Comparison of ENCODE assay signal across 20 mouse cellular contexts in the genomic region with DNA sequence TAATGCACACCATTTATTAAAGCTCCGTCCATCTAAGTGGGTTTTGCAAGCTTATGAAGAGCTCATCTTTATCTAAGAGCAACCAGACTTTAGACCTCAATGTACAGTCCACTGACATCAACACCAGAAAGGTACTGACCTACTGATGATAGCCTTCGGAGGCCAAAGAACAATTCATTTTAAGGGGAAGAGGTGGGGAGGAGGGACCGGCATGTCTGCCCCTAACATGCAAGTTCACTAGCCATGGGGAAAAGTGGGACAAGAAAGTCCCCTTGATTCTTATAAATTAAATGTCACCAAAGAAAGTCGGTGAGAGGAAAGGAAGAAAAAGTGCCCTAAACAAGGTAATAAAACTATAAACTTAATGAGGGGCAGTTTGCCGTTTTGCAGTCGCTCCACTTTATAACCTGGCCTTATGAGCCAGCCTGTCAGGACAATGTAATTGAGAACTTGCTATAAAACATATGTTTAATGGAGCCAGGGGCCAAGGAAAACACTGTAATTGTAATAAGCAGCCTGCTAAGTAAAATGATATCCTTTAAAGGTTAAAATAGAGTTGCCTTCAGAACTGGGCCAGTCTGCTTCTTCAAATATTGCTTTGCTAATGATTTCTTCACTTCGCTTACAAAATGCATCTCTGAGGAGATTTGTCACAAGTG.
DNase-seq lines count a peak whose midpoint lies in the region; ATAC-seq and TF ChIP-seq lines count a peak whose summit lies in the region.
"Had no signal": no experiment of that assay in that cellular context is flagged by ENCODE, and none has a peak within 500 bp of the region (broad histone marks: within the 10 kb centered on the region; RNA-seq: fewer than 3 reads in every experiment).

No protein-coding gene starts in this region.

- H3K4me3 ChIP-seq in kidney, embryonic 16.5 days (ENCODE audit: low read length) = no peak overlapping the region
- H3K4me3 ChIP-seq in midbrain, embryonic 13.5 days (replicated peaks) = no peak overlapping the region
- no peak overlapping the region for H3K4me3 ChIP-seq in midbrain, postnatal 0 days (ENCODE audit: low read depth, low read length)
- no peak overlapping the region for H3K4me3 ChIP-seq in limb, embryonic 12.5 days (replicated peaks)
- H3K4me3 ChIP-seq: embryonic facial prominence, embryonic 15.5 days; erythroblast, embryonic 14.5 days; forebrain, embryonic 10.5 days; heart, embryonic 13.5 days; hindbrain, embryonic 15.5 days had no signal

- H3K36me3 ChIP-seq in kidney, embryonic 16.5 days (ENCODE audit: insufficient read depth, low read length) = no peaks in the 10 kb centered on the region
- H3K36me3 ChIP-seq in midbrain, embryonic 13.5 days = no peaks in the 10 kb centered on the region
- H3K36me3 ChIP-seq in midbrain, postnatal 0 days (ENCODE audit: insufficient read depth, low read length) = no peaks in the 10 kb centered on the region
- no peaks in the 10 kb centered on the region for H3K36me3 ChIP-seq in limb, embryonic 12.5 days
- H3K36me3 ChIP-seq: embryonic facial prominence, embryonic 15.5 days; forebrain, embryonic 10.5 days; heart, embryonic 13.5 days; hindbrain, embryonic 15.5 days had no signal

- H3K9ac ChIP-seq in kidney, embryonic 16.5 days (replicated peaks; ENCODE audit: low read length) = no peak overlapping the region
- H3K9ac ChIP-seq in midbrain, embryonic 13.5 days (replicated peaks) = no peak overlapping the region
- H3K9ac ChIP-seq in midbrain, postnatal 0 days (replicated peaks; ENCODE audit: low read length, poor library complexity, severe bottlenecking) = no peak overlapping the region
- H3K9ac ChIP-seq in limb, embryonic 12.5 days (replicated peaks) = no peak overlapping the region
- H3K9ac ChIP-seq: embryonic facial prominence, embryonic 15.5 days; heart, embryonic 13.5 days; hindbrain, embryonic 15.5 days had no signal

- TF ChIP-seq CTCF in midbrain, postnatal 0 days (IDR thresholded peaks at IDR 0.05) = no peak

- peak; percentile 68; the same call in 1 of the 2 replicates for ATAC-seq in kidney, embryonic 16.5 days (ENCODE audit: low FRiP score, low TSS enrichment)
- ATAC-seq in midbrain, embryonic 13.5 days = no peak
- no peak for ATAC-seq in midbrain, postnatal 0 days (ENCODE audit: low FRiP score)
- no peak for ATAC-seq in limb, embryonic 12.5 days (ENCODE audit: insufficient number of reproducible peaks, insufficient read depth, low FRiP score, low TSS enrichment, low read depth)
- ATAC-seq: forebrain, embryonic 14.5 days had no signal

- no peak overlapping the region for H3K4me2 ChIP-seq in kidney, embryonic 16.5 days (replicated peaks; ENCODE audit: low read depth, low read length)
- no peak overlapping the region for H3K4me2 ChIP-seq in midbrain, embryonic 13.5 days (replicated peaks)
- no peak overlapping the region for H3K4me2 ChIP-seq in midbrain, postnatal 0 days (ENCODE audit: low read depth, low read length, poor library complexity, severe bottlenecking)
- H3K4me2 ChIP-seq in limb, embryonic 12.5 days = peak overlapping the region; percentile 34
- H3K4me2 ChIP-seq: embryonic facial prominence, embryonic 15.5 days; heart, embryonic 13.5 days; hindbrain, embryonic 15.5 days had no signal

- H3K27me3 ChIP-seq in kidney, embryonic 16.5 days (ENCODE audit: insufficient read depth, low read length) = no peaks in the 10 kb centered on the region
- peaks cover 11% of the 10 kb centered on the region; the same call in 1 of the 2 replicates for H3K27me3 ChIP-seq in midbrain, embryonic 13.5 days
- no peaks in the 10 kb centered on the region for H3K27me3 ChIP-seq in midbrain, postnatal 0 days (ENCODE audit: insufficient read depth, low read length)
- peaks cover 54% of the 10 kb centered on the region for H3K27me3 ChIP-seq in limb, embryonic 12.5 days
- H3K27me3 ChIP-seq: embryonic facial prominence, embryonic 15.5 days; heart, embryonic 13.5 days had no signal

- peaks cover 14% of the 10 kb centered on the region; the same call in 1 of the 2 replicates for H3K4me1 ChIP-seq in kidney, embryonic 16.5 days (ENCODE audit: insufficient read depth, low read length)
- peaks cover 20% of the 10 kb centered on the region for H3K4me1 ChIP-seq in midbrain, embryonic 13.5 days (replicated peaks)
- no peaks in the 10 kb centered on the region for H3K4me1 ChIP-seq in midbrain, postnatal 0 days (ENCODE audit: insufficient read depth, low read length)
- peaks cover 36% of the 10 kb centered on the region for H3K4me1 ChIP-seq in limb, embryonic 12.5 days (replicated peaks)
- H3K4me1 ChIP-seq: embryonic facial prominence, embryonic 15.5 days had no signal

- 12% methylated on average over 7 of the region's 7 CpGs for WGBS in kidney, embryonic 16.5 days
- 76% methylated on average over 7 of the region's 7 CpGs for WGBS in midbrain, embryonic 13.5 days
- 80% methylated on average over 7 of the region's 7 CpGs for WGBS in midbrain, postnatal 0 days
- 10% methylated on average over 7 of the region's 7 CpGs for WGBS in limb, embryonic 12.5 days

- no peak overlapping the region for H3K27ac ChIP-seq in kidney, embryonic 16.5 days (ENCODE audit: low read length)
- H3K27ac ChIP-seq in midbrain, embryonic 13.5 days = 0 out of 2 replicates have a peak overlapping the region, but pooled peaks have one; percentile 30
- no peak overlapping the region for H3K27ac ChIP-seq in midbrain, postnatal 0 days (ENCODE audit: low read depth, low read length)
- 0 out of 2 replicates have a peak overlapping the region, but pooled peaks have one; percentile 26 for H3K27ac ChIP-seq in limb, embryonic 12.5 days
- H3K27ac ChIP-seq: embryonic facial prominence, embryonic 15.5 days; forebrain, embryonic 10.5 days; heart, embryonic 13.5 days; hindbrain, embryonic 15.5 days had no signal

- H3K9me3 ChIP-seq in kidney, embryonic 16.5 days (ENCODE audit: low read length) = no peaks in the 10 kb centered on the region
- H3K9me3 ChIP-seq in midbrain, embryonic 13.5 days = no peaks in the 10 kb centered on the region
- no peaks in the 10 kb centered on the region for H3K9me3 ChIP-seq in midbrain, postnatal 0 days (ENCODE audit: low read length)
- no peaks in the 10 kb centered on the region for H3K9me3 ChIP-seq in limb, embryonic 12.5 days
- H3K9me3 ChIP-seq: embryonic facial prominence, embryonic 15.5 days; forebrain, embryonic 10.5 days; heart, embryonic 13.5 days; hindbrain, embryonic 15.5 days had no signal

- DNase-seq in kidney, adult 11 months = no peak
- no peak for DNase-seq in midbrain, postnatal 0 days (ENCODE audit: low spot score)
- DNase-seq in cerebellum, postnatal 10 days = no peak
- DNase-seq in cerebellum, postnatal 14 days = no peak
- DNase-seq: adrenal gland, adult 8-10 months; adrenal gland, postnatal 36 days; cerebellum, adult 2 months; cerebellum, postnatal 25 days; gastrocnemius, postnatal 36 days; heart, adult 11 months; heart, postnatal 36 days had no signal

Comparison
In these comparisons a context has a peak if more than half of its experiments do, and no peak if none do; other contexts are left out.
1. H3K27ac ChIP-seq: peak in midbrain, embryonic 13.5 days (single experiment) and limb, embryonic 12.5 days (single experiment); none in kidney, embryonic 16.5 days (single experiment) and midbrain, postnatal 0 days (single experiment).